19 mouse cellular contexts compared by ENCODE assay signal in genomic region chr5:119838441-119838840, GRCm38 (mm10). TPM values are rescaled to one million over a fixed set of nuclear protein-coding genes. Genes with fewer than 3 reads are reported as not detected.
DNase-seq lines count a peak whose midpoint lies in the region; ATAC-seq lines count a peak whose summit lies in the region.
"Had no signal": no experiment of that assay in that cellular context is flagged by ENCODE, and none has a peak within 500 bp of the region (broad histone marks: within the 10 kb centered on the region; RNA-seq: fewer than 3 reads in every experiment).

No protein-coding gene starts in this region.

- intact Hi-C loops in heart, postnatal 25 days (cut with DNase I) = no loop called here

- no peaks in the 10 kb centered on the region for H3K9me3 ChIP-seq in heart, embryonic 14.5 days (ENCODE audit: control insufficient read depth, low read length)
- no peaks in the 10 kb centered on the region for H3K9me3 ChIP-seq in midbrain, embryonic 10.5 days (replicated peaks)
- no peaks in the 10 kb centered on the region for H3K9me3 ChIP-seq in midbrain, embryonic 15.5 days
- H3K9me3 ChIP-seq in limb, embryonic 13.5 days = no peaks in the 10 kb centered on the region
- H3K9me3 ChIP-seq: megakaryocyte, embryonic 14.5 days had no signal

- H3K4me3 ChIP-seq in heart, embryonic 14.5 days (ENCODE audit: control insufficient read depth in 1 of 2, insufficient read depth in 1 of 2, low read depth in 1 of 2, low read length in 2 of 2) = peak overlapping the region; percentile 41 to 65; a peak in 3 of 4 replicates
- no peak overlapping the region for H3K4me3 ChIP-seq in midbrain, embryonic 10.5 days
- H3K4me3 ChIP-seq in midbrain, embryonic 15.5 days = no peak overlapping the region
- peak overlapping the region; percentile 64 for H3K4me3 ChIP-seq in limb, embryonic 13.5 days
- H3K4me3 ChIP-seq: megakaryocyte, embryonic 14.5 days; myocyte had no signal

- H3K4me1 ChIP-seq in heart, embryonic 14.5 days (ENCODE audit: control insufficient read depth in 2 of 2, insufficient read depth in 2 of 2, low read length in 2 of 2) = peaks cover 25 to 32% of the 10 kb centered on the region in 2 experiments
- peaks cover 31% of the 10 kb centered on the region for H3K4me1 ChIP-seq in midbrain, embryonic 10.5 days
- peaks cover 4% of the 10 kb centered on the region; the same call in 1 of the 2 replicates for H3K4me1 ChIP-seq in midbrain, embryonic 15.5 days
- H3K4me1 ChIP-seq in limb, embryonic 13.5 days = peaks cover 37% of the 10 kb centered on the region

- H3K4me2 ChIP-seq in heart, embryonic 14.5 days (ENCODE audit: low read length) = peak overlapping the region; percentile 66
- H3K4me2 ChIP-seq in midbrain, embryonic 15.5 days = no peak overlapping the region
- H3K4me2 ChIP-seq in limb, embryonic 13.5 days (replicated peaks) = peak overlapping the region; percentile 76
- H3K4me2 ChIP-seq: hindbrain, embryonic 14.5 days had no signal

- H3K27ac ChIP-seq in heart, embryonic 14.5 days (replicated peaks in 1 of 2; ENCODE audit: control insufficient read depth in 1 of 2, insufficient read depth in 1 of 2, low read depth in 2 of 2, low read length in 2 of 2) = peak overlapping the region; percentile 53 to 90
- H3K27ac ChIP-seq in midbrain, embryonic 10.5 days (replicated peaks) = no peak overlapping the region
- no peak overlapping the region for H3K27ac ChIP-seq in midbrain, embryonic 15.5 days
- peak overlapping the region; percentile 98 for H3K27ac ChIP-seq in limb, embryonic 13.5 days
- H3K27ac ChIP-seq: hindbrain, embryonic 14.5 days; liver, embryonic 14.5 days had no signal

- ATAC-seq in heart, embryonic 14.5 days (ENCODE audit: insufficient number of reproducible peaks, insufficient read depth, low FRiP score, low read depth) = no peak
- ATAC-seq in midbrain, embryonic 15.5 days (replicated peaks) = no peak
- ATAC-seq in limb, embryonic 13.5 days (ENCODE audit: low FRiP score, low read depth) = no peak

- 38% methylated on average over 7 of the region's 7 CpGs for WGBS in heart, embryonic 14.5 days
- WGBS in midbrain, embryonic 10.5 days = 2% methylated on average over 7 of the region's 7 CpGs
- under 1% methylated on average over 7 of the region's 7 CpGs for WGBS in midbrain, embryonic 15.5 days
- WGBS in limb, embryonic 13.5 days = 4% methylated on average over 7 of the region's 7 CpGs

- peak; percentile 46 for DNase-seq in embryo, embryonic 10.5 days (ENCODE audit: low spot score)
- DNase-seq in embryo, embryonic 9.5 days (ENCODE audit: extremely low spot score) = no peak
- no peak for DNase-seq in heart, postnatal 25 days (ENCODE audit: low spot score)
- peak; percentile 28 for DNase-seq in midbrain, embryonic 10.5 days (ENCODE audit: low spot score)
- DNase-seq in spleen, postnatal 10 days (ENCODE audit: low spot score in 2 of 2) = no peak
- DNase-seq: adrenal gland, postnatal 10 days; cerebellum, adult 9-10 months; gastrocnemius, postnatal 14 days; kidney, adult 11 months; kidney, postnatal 10 days; spleen, adult 18-20 months; thymus, postnatal 25 days had no signal

- H3K9ac ChIP-seq in heart, embryonic 14.5 days (ENCODE audit: low read length) = peak overlapping the region; percentile 89
- no peak overlapping the region for H3K9ac ChIP-seq in midbrain, embryonic 15.5 days
- peak overlapping the region; percentile 93 for H3K9ac ChIP-seq in limb, embryonic 13.5 days
- H3K9ac ChIP-seq: hindbrain, embryonic 14.5 days; liver, embryonic 14.5 days had no signal

- H3K36me3 ChIP-seq in heart, embryonic 14.5 days (ENCODE audit: control insufficient read depth, insufficient read depth, low read length) = peaks cover 20% of the 10 kb centered on the region
- no peaks in the 10 kb centered on the region for H3K36me3 ChIP-seq in midbrain, embryonic 10.5 days
- H3K36me3 ChIP-seq in midbrain, embryonic 15.5 days (replicated peaks) = no peaks in the 10 kb centered on the region
- peaks cover 17% of the 10 kb centered on the region for H3K36me3 ChIP-seq in limb, embryonic 13.5 days

- H3K27me3 ChIP-seq in heart, embryonic 14.5 days (ENCODE audit: control insufficient read depth, insufficient read depth, low read length) = peaks cover 15% of the 10 kb centered on the region
- peaks cover 100% of the 10 kb centered on the region for H3K27me3 ChIP-seq in midbrain, embryonic 10.5 days (ENCODE audit: low read depth, poor library complexity, severe bottlenecking)
- peaks cover 87% of the 10 kb centered on the region for H3K27me3 ChIP-seq in midbrain, embryonic 15.5 days (replicated peaks)
- H3K27me3 ChIP-seq in limb, embryonic 13.5 days = peaks cover 89% of the 10 kb centered on the region

RNA-seq across cellular contexts. Expression of gene Tbx5, which starts 6.0 kb away (rescaled TPM):
- 33.1 and 39.2 TPM in 2 replicates for polyA plus RNA-seq in heart, embryonic 14.5 days (2014; fragmentation: Nextera tagmentation; extraction: Ambion mirVana)
- total RNA-seq in heart, postnatal 25 days (2021) = 10 to 100 TPM; 29.0 to 33.6 TPM
- 0.10 and 0.20 TPM in 2 replicates for polyA plus RNA-seq in midbrain, embryonic 10.5 days (2016; fragmentation: Nextera tagmentation; extraction: Ambion mirVana)
- polyA plus RNA-seq in midbrain, embryonic 15.5 days (2015; fragmentation: Nextera tagmentation; extraction: Ambion mirVana) = 0.04 TPM in 1 of 2 replicates, not detected in the other
- 34.8 and 51.5 TPM in 2 replicates for polyA plus RNA-seq in limb, embryonic 13.5 days (2015; fragmentation: Nextera tagmentation; extraction: Ambion mirVana)
- polyA plus RNA-seq: myocyte had no signal

Comparison
In these comparisons a context has a peak if more than half of its experiments do, and no peak if none do; other contexts are left out.
1. DNase-seq: peak in embryo, embryonic 10.5 days (single experiment) and midbrain, embryonic 10.5 days (single experiment); none in embryo, embryonic 9.5 days (single experiment), heart, postnatal 25 days (single experiment) and spleen, postnatal 10 days (0 of 2).
2. H3K27ac ChIP-seq: peak in heart, embryonic 14.5 days (2 of 2) and limb, embryonic 13.5 days (single experiment); none in midbrain, embryonic 10.5 days (single experiment) and midbrain, embryonic 15.5 days (single experiment).
3. H3K4me3 ChIP-seq: peak in heart, embryonic 14.5 days (2 of 2) and limb, embryonic 13.5 days (single experiment); none in midbrain, embryonic 10.5 days (single experiment) and midbrain, embryonic 15.5 days (single experiment).
4. RNA of gene Tbx5, which starts 6.0 kb away (polyA plus RNA-seq): 34.8 to 51.5 TPM in limb, embryonic 13.5 days and 33.1 to 39.2 TPM in heart, embryonic 14.5 days; 0.10 to 0.20 TPM in midbrain, embryonic 10.5 days and 0.04 TPM in midbrain, embryonic 15.5 days; every median in the first group is over 10 times any median in the second.